Mouse (Mus musculus) bone marrow macrophage, adult 2 months (primary cell): ENCODE measurements around the gene Slc35a1.

Experiments used
- CTCF ChIP-seq: IDR thresholded peaks from 2 replicates; pipeline ENCODE4 v1.5.1; 2012; ENCODE audit warnings: low read depth, mild to moderate bottlenecking, low read length, moderate library complexity
- POLR2A ChIP-seq: IDR thresholded peaks from 2 replicates; pipeline ENCODE4 v1.6.1; 2012; ENCODE audit warnings: mild to moderate bottlenecking, low read depth, low read length, borderline replicate concordance

DNA sequence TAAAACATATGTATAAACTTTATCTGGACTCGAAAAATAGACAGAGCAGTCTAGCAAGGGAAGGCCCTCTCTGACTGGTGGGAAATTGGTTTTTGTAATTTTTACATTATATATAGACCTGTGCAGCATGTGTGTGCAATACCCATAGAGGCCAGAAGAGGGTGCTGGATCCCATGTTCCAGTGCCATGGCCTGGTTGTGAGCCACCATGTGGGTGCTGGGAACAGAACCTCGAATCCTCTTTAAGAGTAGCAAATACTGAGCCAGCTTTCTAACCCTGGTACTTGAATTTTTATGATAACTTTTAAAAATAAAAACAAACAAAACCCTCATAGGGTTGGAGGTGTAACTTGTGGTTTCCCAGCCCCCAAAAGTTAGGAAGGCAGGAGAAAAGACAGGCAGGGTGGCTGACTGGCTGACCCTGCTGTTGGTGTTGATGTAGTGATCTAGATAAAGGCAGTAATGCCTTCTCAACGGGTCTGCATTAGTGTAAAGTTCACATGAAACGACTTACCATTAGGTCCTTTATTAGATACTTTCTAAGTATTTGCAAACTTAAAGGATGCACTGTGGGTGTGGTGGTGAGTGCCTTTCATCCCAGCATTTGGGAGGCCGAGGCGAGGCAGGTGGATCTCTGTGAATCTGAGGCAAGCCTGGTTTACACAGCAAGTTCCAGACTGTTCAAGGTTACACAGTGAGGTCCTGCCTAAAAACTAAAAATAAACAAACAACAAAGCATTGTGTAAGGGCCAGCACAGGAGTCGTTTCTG lies 33.1 kb upstream of the Slc35a1 start:
- TF ChIP-seq CTCF (no peak), POLR2A (no peak)
